8 mouse cellular contexts compared by ENCODE assay signal in genomic region chr8:84284608-84285063, GRCm38 (mm10). TPM values are rescaled to one million over a fixed set of nuclear protein-coding genes. Genes with fewer than 3 reads are reported as not detected.
DNase-seq lines count a peak whose midpoint lies in the region; ATAC-seq and TF ChIP-seq lines count a peak whose summit lies in the region.

No protein-coding gene starts in this region.

- H3K27me3 ChIP-seq in kidney, postnatal 0 days (ENCODE audit: insufficient read depth, low read length) = no peaks in the 10 kb centered on the region
- H3K27me3 ChIP-seq in neural tube, embryonic 13.5 days = no peaks in the 10 kb centered on the region

- peak; percentile 13 to 36 for DNase-seq in cerebellum, postnatal 25 days
- DNase-seq in cerebellum, adult 18-20 months = no peak
- DNase-seq in 3134 (ENCODE audit: extremely low read depth, insufficient read length, low spot score) = peak; percentile 19
- peak; percentile 34 for DNase-seq in gastrocnemius, postnatal 14 days
- peak; percentile 74 for DNase-seq in kidney, postnatal 0 days (ENCODE audit: low spot score)
- no peak for DNase-seq in cerebellum, postnatal 10 days
- no peak for DNase-seq in spleen, postnatal 10 days (ENCODE audit: low spot score in 2 of 2)

- H3K27ac ChIP-seq in kidney, postnatal 0 days = peak overlapping the region; percentile 51
- no peak overlapping the region for H3K27ac ChIP-seq in neural tube, embryonic 13.5 days (replicated peaks)

- 7% methylated on average over 9 of the region's 9 CpGs for WGBS in kidney, postnatal 0 days
- WGBS in neural tube, embryonic 13.5 days = 30% methylated on average over 9 of the region's 9 CpGs

- peak overlapping the region; percentile 41 for H3K4me2 ChIP-seq in kidney, postnatal 0 days (ENCODE audit: low read length)
- H3K4me2 ChIP-seq in neural tube, embryonic 13.5 days = 0 out of 2 replicates have a peak overlapping the region, but pooled peaks have one; percentile 13

- H3K9me3 ChIP-seq in kidney, postnatal 0 days (replicated peaks; ENCODE audit: low read length) = no peaks in the 10 kb centered on the region
- no peaks in the 10 kb centered on the region for H3K9me3 ChIP-seq in neural tube, embryonic 13.5 days

- H3K9ac ChIP-seq in kidney, postnatal 0 days (ENCODE audit: low read depth, low read length) = 0 out of 2 replicates have a peak overlapping the region, but pooled peaks have one; percentile 40
- no peak overlapping the region for H3K9ac ChIP-seq in neural tube, embryonic 13.5 days

- no peak for TF ChIP-seq CTCF in kidney, postnatal 0 days (IDR thresholded peaks at IDR 0.05; ENCODE audit: low read depth)

- no peaks in the 10 kb centered on the region for H3K36me3 ChIP-seq in kidney, postnatal 0 days (ENCODE audit: insufficient read depth, low read length)
- H3K36me3 ChIP-seq in neural tube, embryonic 13.5 days = no peaks in the 10 kb centered on the region

- intact Hi-C loops in gastrocnemius, postnatal 14 days (cut with DNase I; ENCODE audit: low total_unique reads) = loop anchor here (10.0 kb wide), 1 partner anchor 100 kb away; the partner anchor contains the start of gene Nanos3

- peak overlapping the region; percentile 18; the same call in 1 of the 2 replicates for H3K4me3 ChIP-seq in kidney, postnatal 0 days (replicated peaks; ENCODE audit: low read depth, low read length)
- no peak overlapping the region for H3K4me3 ChIP-seq in neural tube, embryonic 13.5 days

- no peaks in the 10 kb centered on the region; the same call in 1 of the 2 replicates for H3K4me1 ChIP-seq in kidney, postnatal 0 days (replicated peaks; ENCODE audit: insufficient read depth, low read length)
- H3K4me1 ChIP-seq in neural tube, embryonic 13.5 days (replicated peaks) = no peaks in the 10 kb centered on the region

- ATAC-seq in kidney, postnatal 0 days (replicated peaks; ENCODE audit: low FRiP score, low read depth) = no peak
- ATAC-seq in neural tube, embryonic 13.5 days (ENCODE audit: low read depth) = no peak

RNA-seq across cellular contexts. Expression of gene Ccdc130, which starts 14.5 kb away (rescaled TPM):
- 10 to 100 TPM in 1 of 2 experiments, 1 to 10 TPM in 1; 9.6 to 10.1 TPM for total RNA-seq in gastrocnemius, postnatal 14 days (2021)
- 17.4 and 20.2 TPM in 2 replicates for polyA plus RNA-seq in kidney, postnatal 0 days (2015; fragmentation: Nextera tagmentation; extraction: Ambion mirVana)
- polyA plus RNA-seq in neural tube, embryonic 13.5 days (2015; fragmentation: Nextera tagmentation; extraction: Ambion mirVana) = 23.3 and 30.4 TPM in 2 replicates

RNA-seq across cellular contexts. Expression of gene Mri1, which starts 27.5 kb away (rescaled TPM):
- total RNA-seq in gastrocnemius, postnatal 14 days (2021) = 10 to 100 TPM; 11.8 to 16.6 TPM
- polyA plus RNA-seq in kidney, postnatal 0 days (2015; fragmentation: Nextera tagmentation; extraction: Ambion mirVana) = 80.4 and 81.6 TPM in 2 replicates
- 50.6 and 50.8 TPM in 2 replicates for polyA plus RNA-seq in neural tube, embryonic 13.5 days (2015; fragmentation: Nextera tagmentation; extraction: Ambion mirVana)

RNA-seq across cellular contexts. Expression of gene D8Ertd738e, which starts 35.1 kb away (rescaled TPM):
- 100 to 1,000 TPM; 158 to 171 TPM for total RNA-seq in gastrocnemius, postnatal 14 days (2021)
- 373 and 388 TPM in 2 replicates for polyA plus RNA-seq in kidney, postnatal 0 days (2015; fragmentation: Nextera tagmentation; extraction: Ambion mirVana)
- polyA plus RNA-seq in neural tube, embryonic 13.5 days (2015; fragmentation: Nextera tagmentation; extraction: Ambion mirVana) = 255 and 273 TPM in 2 replicates

RNA-seq across cellular contexts. Expression of gene Zswim4, which starts 47.8 kb away (rescaled TPM):
- total RNA-seq in gastrocnemius, postnatal 14 days (2021) = 1 to 10 TPM; 5.8 to 6.8 TPM
- 10.5 and 11.0 TPM in 2 replicates for polyA plus RNA-seq in kidney, postnatal 0 days (2015; fragmentation: Nextera tagmentation; extraction: Ambion mirVana)
- 32.9 and 34.7 TPM in 2 replicates for polyA plus RNA-seq in neural tube, embryonic 13.5 days (2015; fragmentation: Nextera tagmentation; extraction: Ambion mirVana)

Comparison
In these comparisons a context has a peak if more than half of its experiments do, and no peak if none do; other contexts are left out.
1. DNase-seq: peak in cerebellum, postnatal 25 days (2 of 2), 3134 (single experiment), gastrocnemius, postnatal 14 days (single experiment) and kidney, postnatal 0 days (single experiment); none in cerebellum, adult 18-20 months (0 of 2), cerebellum, postnatal 10 days (0 of 2) and spleen, postnatal 10 days (0 of 2).